Mouse (Mus musculus) heart, embryonic 15.5 days (tissue): Measurements from ENCODE around the gene Ifnz. TPM values are rescaled to one million over a fixed set of nuclear protein-coding genes. Genes with fewer than 3 reads are reported as not detected.
"Not testable (repeated sequence)": the region's sequence is repeated elsewhere in the genome, so short reads cannot be mapped to it uniquely, and the experiment has no call there.

Experiments used
- ATAC-seq: fragments of 200-750 bp; cut with Nextera tagmentation; replicated peaks from 2 replicates; pipeline ENCODE4 v1.8.0; 2017; ENCODE audit warnings: low read depth, moderate TSS enrichment; ENCODE audit not compliant: insufficient number of reproducible peaks, insufficient read depth, low FRiP score
- H3K27ac ChIP-seq: fragments of 300-500 bp; sonication (generic); 2 replicates; pipeline ENCODE4 v1.5.1; 2015; ENCODE audit warnings: mild to moderate bottlenecking, inconsistent platforms
- H3K27me3 ChIP-seq: fragments of 300-500 bp; sonication (generic); 2 replicates; pipeline ENCODE4 v1.6.1; 2015; ENCODE audit warnings: inconsistent platforms
- H3K36me3 ChIP-seq: fragments of 300-500 bp; sonication (generic); 2 replicates; pipeline ENCODE4 v1.6.1; 2015; ENCODE audit warnings: mild to moderate bottlenecking, inconsistent platforms
- H3K4me1 ChIP-seq: fragments of 300-500 bp; sonication (generic); replicated peaks from 2 replicates; pipeline ENCODE4 v1.6.1; 2015; ENCODE audit warnings: inconsistent platforms
- H3K4me2 ChIP-seq: fragments of 300-500 bp; sonication (generic); 2 replicates; pipeline ENCODE4 v1.6.1; 2015; ENCODE audit warnings: inconsistent platforms, mild to moderate bottlenecking, moderate library complexity
- H3K4me3 ChIP-seq: fragments of 300-500 bp; sonication (generic); 2 replicates; pipeline ENCODE4 v1.5.1; 2015; ENCODE audit warnings: mild to moderate bottlenecking, inconsistent platforms
- H3K9ac ChIP-seq: fragments of 300-500 bp; sonication (generic); 2 replicates; pipeline ENCODE4 v1.6.1; 2015; ENCODE audit warnings: mild to moderate bottlenecking, inconsistent platforms
- H3K9me3 ChIP-seq: fragments of 300-500 bp; sonication (generic); replicated peaks from 2 replicates; pipeline ENCODE4 v1.6.1; 2016; ENCODE audit warnings: inconsistent platforms
- WGBS: fragments of 180-500 bp; shearing (Covaris S2); methylation state at CpG from one replicate; pipeline ENCODE4 v1.1.7; 2015; ENCODE audit warnings: mixed read lengths; 5-methylcytosine and 5-hydroxymethylcytosine counted together
- polyA plus RNA-seq: library from polyadenylated mRNA; unstranded; fragments of >200 nt; fragmentation: Nextera tagmentation; extraction: Ambion mirVana; gene quantifications from 2 replicates; pipeline ENCODE4 v1.2.1, GENCODE M21; 2015

Ifnz gene
- polyA plus RNA-seq, 1 experiment from 2014 or later = not detected

GRCm38 (mm10) chr4:88759610-88760268 lies 22.2 kb upstream of the Ifnz start, which contains the start of gene Gm13283:
TSS of gene Gm13283 (plus strand) at chr4:88760119.
- Histone ChIP-seq H3K27ac (peak within 1 kb of the TSS; percentile 76), H3K9ac (peak within 1 kb of the TSS; percentile 43; the same call in 1 of the 2 replicates)
- 18% methylated on average over 11 of the region's 14 CpGs for WGBS

DNA sequence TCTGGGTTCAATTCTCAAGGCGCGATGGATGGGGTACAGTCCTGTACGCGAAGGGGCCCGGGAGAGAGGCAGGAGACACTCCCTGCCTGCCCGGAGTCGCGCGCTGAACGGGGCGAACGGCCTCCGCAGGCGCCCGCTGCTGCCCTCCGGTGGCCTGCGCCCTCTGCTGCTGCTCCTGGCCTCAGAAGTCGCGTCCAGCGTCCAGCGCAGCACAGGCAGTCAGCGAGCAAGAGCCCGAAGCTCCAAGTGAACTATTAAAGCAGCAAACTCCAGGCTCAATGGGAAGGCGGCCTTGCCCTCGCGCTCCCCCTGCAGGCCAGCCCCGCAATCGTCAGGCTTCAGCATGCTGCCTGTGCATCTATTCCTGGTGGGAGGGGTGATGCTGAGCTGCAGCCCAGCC lies 21.5 kb upstream of the Ifnz start:
- not testable (repeated sequence) for H3K27me3 ChIP-seq, H3K4me1 ChIP-seq, H3K36me3 ChIP-seq, ATAC-seq, H3K9me3 ChIP-seq
- Histone ChIP-seq H3K4me3 (peak overlapping the region; percentile 42), H3K27ac (peak overlapping the region; percentile 76), H3K9ac (peak overlapping the region; percentile 43; the same call in 1 of the 2 replicates), H3K4me2 (peak overlapping the region; percentile 55)
- 0% methylated on average over 26 of the region's 28 CpGs for WGBS

More at GRCm38 (mm10) chr4:88759610-88760268, 22.2 kb upstream of the Ifnz start, which contains the start of gene Gm13283:
- H3K4me3 ChIP-seq = peak within 1 kb of the TSS; percentile 42
- H3K4me1 ChIP-seq, H3K9me3 ChIP-seq, H3K36me3 ChIP-seq, ATAC-seq, H3K27me3 ChIP-seq: not testable (repeated sequence)
- peak within 1 kb of the TSS; percentile 55 for H3K4me2 ChIP-seq

GRCm38 (mm10) chr4:88761776-88762175 lies 20.2 kb upstream of the Ifnz start:
- 65% methylated on average over 6 of the region's 8 CpGs for whole genome bisulfite sequencing
- H3K36me3 ChIP-seq, H3K4me1 ChIP-seq, ATAC-seq, H3K27ac ChIP-seq, H3K9ac ChIP-seq, H3K4me3 ChIP-seq, H3K27me3 ChIP-seq, H3K9me3 ChIP-seq, H3K4me2 ChIP-seq: not testable (repeated sequence)

DNA sequence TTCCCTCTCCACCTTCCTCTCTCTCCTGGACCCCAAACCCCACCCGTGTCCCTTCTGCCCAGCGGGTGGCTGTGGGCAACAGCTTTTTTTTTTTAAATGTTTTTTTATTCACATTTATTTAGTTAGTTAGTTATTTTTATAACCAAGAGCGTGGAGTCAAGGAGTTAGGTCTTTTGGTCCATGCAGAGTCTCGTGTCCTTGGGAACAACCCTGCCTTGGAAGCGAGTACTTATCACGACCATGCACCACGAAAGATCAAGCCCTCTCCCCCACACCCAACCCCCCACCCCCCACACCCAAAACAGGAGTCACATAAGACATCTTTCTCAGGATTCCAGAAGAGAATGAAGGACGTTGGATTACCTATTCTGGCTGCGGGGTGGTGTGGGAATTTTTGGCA lies 19.6 kb upstream of the Ifnz start:
- not testable (repeated sequence) for H3K9me3 ChIP-seq, H3K4me1 ChIP-seq, ATAC-seq, H3K4me3 ChIP-seq, H3K27ac ChIP-seq, H3K36me3 ChIP-seq, H3K9ac ChIP-seq, H3K27me3 ChIP-seq
- peak overlapping the region; percentile 57 for H3K4me2 ChIP-seq
- WGBS = 47% methylated on average over 9 of the region's 9 CpGs

- Histone ChIP-seq H3K4me2 (peak overlapping the region; percentile 54), H3K27ac (peak overlapping the region; percentile 73), H3K4me3 (peak overlapping the region; percentile 39)
- WGBS = 2% methylated on average over 35 of the region's 42 CpGs
- H3K27me3 ChIP-seq, ATAC-seq, H3K9me3 ChIP-seq, H3K9ac ChIP-seq, H3K4me1 ChIP-seq, H3K36me3 ChIP-seq: not testable (repeated sequence)
These were observed 18.4 kb upstream of the Ifnz start for GRCm38 (mm10) chr4:88763384-88764018.

GRCm38 (mm10) chr4:88773534-88773933 lies 8.4 kb upstream of the Ifnz start, which contains the start of gene Gm13290:
TSS of gene Gm13290 (plus strand) at chr4:88773834.
- not testable (repeated sequence) for H3K9ac ChIP-seq, H3K4me2 ChIP-seq, H3K27me3 ChIP-seq, H3K36me3 ChIP-seq, H3K4me1 ChIP-seq, H3K9me3 ChIP-seq, H3K27ac ChIP-seq, H3K4me3 ChIP-seq, ATAC-seq
- WGBS = no CpG with 5 or more reads among the region's 32 CpGs

- not testable (repeated sequence) for H3K36me3 ChIP-seq, H3K9ac ChIP-seq, H3K4me2 ChIP-seq, ATAC-seq, H3K9me3 ChIP-seq, H3K27me3 ChIP-seq, H3K4me1 ChIP-seq, H3K27ac ChIP-seq, H3K4me3 ChIP-seq
- WGBS = no CpG with 5 or more reads among the region's 29 CpGs
These were observed 5.3 kb upstream of the Ifnz start, which contains the start of gene Gm13289 for GRCm38 (mm10) chr4:88776622-88777021. TSS of gene Gm13289 (plus strand) at chr4:88776922.

DNA sequence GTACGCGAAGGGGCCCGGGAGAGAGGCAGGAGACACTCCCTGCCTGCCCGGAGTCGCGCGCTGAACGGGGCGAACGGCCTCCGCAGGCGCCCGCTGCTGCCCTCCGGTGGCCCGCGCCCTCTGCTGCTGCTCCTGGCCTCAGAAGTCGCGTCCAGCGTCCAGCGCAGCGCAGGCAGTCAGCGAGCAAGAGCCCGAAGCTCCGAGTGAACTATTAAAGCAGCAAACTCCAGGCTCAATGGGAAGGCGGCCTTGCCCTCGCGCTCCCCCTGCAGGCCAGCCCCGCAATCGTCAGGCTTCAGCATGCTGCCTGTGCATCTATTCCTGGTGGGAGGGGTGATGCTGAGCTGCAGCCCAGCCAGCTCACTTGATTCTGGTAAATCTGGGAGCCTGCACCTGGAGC lies 2.4 kb upstream of the Ifnz start, which contains the start of gene Gm13272:
Gm13272 (plus strand) TSS at position 301 of the 400 bp plus-strand sequence.
- WGBS = no CpG with 5 or more reads among the region's 29 CpGs

DNA sequence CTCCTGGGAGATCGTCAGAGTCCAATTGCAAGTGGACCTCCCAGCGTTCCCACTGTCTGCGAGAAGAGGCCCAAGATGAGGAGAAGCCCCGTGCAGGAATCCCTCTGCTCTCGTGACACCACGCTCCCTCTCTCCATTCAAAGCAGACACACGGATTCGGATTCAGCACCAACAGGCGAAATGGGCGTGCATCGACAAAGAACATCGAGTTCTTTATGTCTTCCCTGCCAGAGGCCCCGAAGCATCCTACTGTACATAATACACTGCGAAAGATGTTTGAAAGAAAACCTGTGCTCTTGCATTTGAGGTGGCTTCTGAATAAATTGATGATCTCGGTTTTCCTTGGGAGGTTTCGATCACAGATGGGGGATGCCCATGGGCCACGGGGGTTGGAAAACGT lies 1.6 kb upstream of the Ifnz start:
- not testable (repeated sequence) for H3K27ac ChIP-seq, ATAC-seq, H3K9ac ChIP-seq, H3K27me3 ChIP-seq, H3K9me3 ChIP-seq, H3K4me2 ChIP-seq, H3K36me3 ChIP-seq, H3K4me1 ChIP-seq, H3K4me3 ChIP-seq
- WGBS = 45% methylated on average over 16 of the region's 18 CpGs

More for the DNA sequence above, 2.4 kb upstream of the Ifnz start, which contains the start of gene Gm13272:
- not testable (repeated sequence) for H3K27ac ChIP-seq, H3K9me3 ChIP-seq, H3K36me3 ChIP-seq, H3K27me3 ChIP-seq, H3K4me3 ChIP-seq, ATAC-seq, H3K9ac ChIP-seq, H3K4me2 ChIP-seq, H3K4me1 ChIP-seq

DNA sequence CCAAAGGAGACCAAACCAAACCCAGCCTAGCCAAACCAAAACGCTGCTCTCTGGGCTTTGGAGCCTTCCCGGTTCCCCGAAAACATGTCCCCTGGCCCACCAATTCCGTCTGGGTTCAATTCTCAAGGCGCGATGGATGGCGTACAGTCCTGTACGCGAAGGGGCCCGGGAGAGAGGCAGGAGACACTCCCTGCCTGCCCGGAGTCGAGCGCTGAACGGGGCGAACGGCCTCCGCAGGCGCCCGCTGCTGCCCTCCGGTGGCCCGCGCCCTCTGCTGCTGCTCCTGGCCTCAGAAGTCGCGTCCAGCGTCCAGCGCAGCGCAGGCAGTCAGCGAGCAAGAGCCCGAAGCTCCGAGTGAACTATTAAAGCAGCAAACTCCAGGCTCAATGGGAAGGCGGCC lies 404 bp downstream of the Ifnz start:
- H3K36me3 ChIP-seq, H3K27me3 ChIP-seq, ATAC-seq, H3K4me1 ChIP-seq, H3K9me3 ChIP-seq, H3K9ac ChIP-seq: not testable (repeated sequence)
- H3K27ac ChIP-seq = peak overlapping the region; percentile 73
- 0% methylated on average over 11 of the region's 31 CpGs for WGBS
- peak overlapping the region; percentile 56 for H3K4me2 ChIP-seq
- H3K4me3 ChIP-seq = peak overlapping the region; percentile 30

DNA sequence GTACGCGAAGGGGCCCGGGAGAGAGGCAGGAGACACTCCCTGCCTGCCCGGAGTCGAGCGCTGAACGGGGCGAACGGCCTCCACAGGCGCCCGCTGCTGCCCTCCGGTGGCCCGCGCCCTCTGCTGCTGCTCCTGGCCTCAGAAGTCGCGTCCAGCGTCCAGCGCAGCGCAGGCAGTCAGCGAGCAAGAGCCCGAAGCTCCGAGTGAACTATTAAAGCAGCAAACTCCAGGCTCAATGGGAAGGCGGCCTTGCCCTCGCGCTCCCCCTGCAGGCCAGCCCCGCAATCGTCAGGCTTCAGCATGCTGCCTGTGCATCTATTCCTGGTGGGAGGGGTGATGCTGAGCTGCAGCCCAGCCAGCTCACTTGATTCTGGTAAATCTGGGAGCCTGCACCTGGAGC lies 3.5 kb downstream of the Ifnz start, which contains the start of gene Gm13276:
Gm13276 (plus strand) TSS at position 301 of the 400 bp plus-strand sequence.
- not testable (repeated sequence) for H3K4me2 ChIP-seq, H3K27me3 ChIP-seq, H3K27ac ChIP-seq, H3K9me3 ChIP-seq, H3K36me3 ChIP-seq, H3K9ac ChIP-seq, H3K4me3 ChIP-seq, ATAC-seq, H3K4me1 ChIP-seq
- no CpG with 5 or more reads among the region's 27 CpGs for WGBS
